Mouse (Mus musculus): Measurements from ENCODE around the gene Ppp1r9a.
"Not testable (repeated sequence)": the region's sequence is repeated elsewhere in the genome, so short reads cannot be mapped to it uniquely, and the experiment has no call there.

Ppp1r9a gene

GRCm38 (mm10) chr6:4902674-4903324, at the start of gene Ppp1r9a:
Gene Ppp1r9a (plus strand): TSS chr6:4902917.
- DNase-seq (ENCODE audit: inconsistent ontology term), result peak; percentile 80

- no peak for DNase-seq (ENCODE audit: inconsistent ontology term)
Observed at GRCm38 (mm10) chr6:4855236-4855635, 47.5 kb upstream of the Ppp1r9a start.

GRCm38 (mm10) chr6:4856919-4857318, 45.8 kb upstream of the Ppp1r9a start:
- no peak for DNase-seq (ENCODE audit: inconsistent ontology term)

- DNase-seq (ENCODE audit: inconsistent ontology term), result no peak
Observed at GRCm38 (mm10) chr6:4884316-4884715, 18.4 kb upstream of the Ppp1r9a start.

DNA sequence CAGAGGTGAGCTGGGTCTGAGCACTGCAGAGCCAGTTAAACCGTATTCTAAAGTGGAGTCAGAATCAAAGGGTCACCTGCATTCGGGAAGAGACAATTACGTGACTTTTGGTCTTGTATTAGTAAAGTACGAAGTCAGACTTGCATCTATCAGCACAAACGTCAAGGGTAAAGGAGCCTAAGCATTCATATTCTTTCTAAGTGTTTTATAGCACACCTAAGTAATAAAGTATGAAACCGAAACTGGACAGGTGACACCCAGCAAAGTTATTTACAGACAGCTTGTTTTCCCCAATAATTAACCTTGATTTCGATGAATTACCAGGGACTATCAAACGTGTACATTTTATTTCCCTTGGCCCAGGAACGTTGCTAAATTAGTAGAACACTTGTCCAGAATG, 13.2 kb upstream of the Ppp1r9a start:
- DNase-seq (ENCODE audit: inconsistent ontology term), result no peak

DNA sequence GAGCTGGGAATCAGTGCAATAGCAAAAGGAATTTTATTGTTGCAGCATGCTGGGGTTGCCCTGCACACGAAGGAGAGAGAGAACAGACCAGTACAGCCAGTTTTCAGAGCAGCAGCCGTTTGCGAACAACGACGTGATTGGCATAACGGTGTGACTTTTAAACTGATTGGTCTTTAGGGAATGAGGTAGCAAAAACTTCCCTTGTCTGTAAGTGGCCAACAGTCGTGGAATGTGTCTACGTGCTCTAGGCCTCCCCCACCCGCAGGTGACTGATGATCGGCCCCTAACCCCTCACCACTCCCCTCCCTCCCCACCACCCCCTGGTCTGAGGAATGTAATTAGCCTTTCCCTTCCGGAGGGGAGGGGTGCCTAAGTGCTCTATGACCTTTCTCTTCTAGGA, 10.3 kb upstream of the Ppp1r9a start:
- DNase-seq (ENCODE audit: inconsistent ontology term), result no peak

DNA sequence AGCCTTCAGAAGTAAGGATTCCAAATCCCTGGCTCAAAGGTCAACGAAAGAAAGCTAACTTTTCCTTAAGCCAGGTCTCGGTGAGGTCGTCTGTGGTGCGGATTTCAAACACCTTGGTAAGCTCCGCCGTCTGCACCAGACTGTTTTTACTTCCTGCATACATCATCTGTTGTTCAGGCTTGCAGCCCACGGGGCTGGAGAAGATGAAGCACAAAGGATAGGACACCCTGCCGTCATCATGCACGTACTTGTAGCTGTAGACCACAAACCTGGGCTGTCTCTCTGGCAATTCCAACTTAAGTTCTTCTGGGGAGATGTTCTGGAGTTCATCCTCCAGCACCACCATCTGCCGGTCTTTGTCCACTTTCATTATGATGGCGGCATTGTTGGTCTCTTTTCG, 9.4 kb upstream of the Ppp1r9a start:
- DNase-seq (ENCODE audit: inconsistent ontology term), result not testable (repeated sequence)

GRCm38 (mm10) chr6:4899906-4900305, 2.8 kb upstream of the Ppp1r9a start:
- DNase-seq (ENCODE audit: inconsistent ontology term), result no peak

GRCm38 (mm10) chr6:4903325-4904054, 773 bp downstream of the Ppp1r9a start:
- peak; percentile 61 for DNase-seq (ENCODE audit: inconsistent ontology term)

GRCm38 (mm10) chr6:4904055-4904450, 1.3 kb downstream of the Ppp1r9a start:
- peak; percentile 42 for DNase-seq (ENCODE audit: inconsistent ontology term)

- DNase-seq (ENCODE audit: inconsistent ontology term), result no peak
Observed at GRCm38 (mm10) chr6:4910042-4910634, 7.4 kb downstream of the Ppp1r9a start.

DNA sequence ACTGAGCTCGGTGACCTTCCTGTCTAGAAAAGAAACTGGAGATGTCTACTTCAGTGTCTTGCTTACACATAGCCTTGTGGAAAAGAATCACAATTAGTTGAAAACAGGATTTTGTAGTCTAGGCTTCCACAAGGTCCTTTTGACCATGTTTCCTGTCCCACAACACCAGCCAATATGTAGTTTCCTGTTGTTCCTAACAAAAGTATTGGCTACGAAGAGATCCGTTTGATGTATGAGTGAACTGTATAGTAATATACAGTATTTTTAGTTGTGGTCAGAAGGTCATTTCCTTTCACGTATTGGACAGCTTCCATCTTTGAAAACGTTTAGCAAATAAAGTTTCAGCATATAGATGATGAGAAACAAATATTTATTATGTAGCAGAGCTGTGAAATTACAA, 15.8 kb downstream of the Ppp1r9a start:
- DNase-seq (ENCODE audit: inconsistent ontology term), result no peak

DNA sequence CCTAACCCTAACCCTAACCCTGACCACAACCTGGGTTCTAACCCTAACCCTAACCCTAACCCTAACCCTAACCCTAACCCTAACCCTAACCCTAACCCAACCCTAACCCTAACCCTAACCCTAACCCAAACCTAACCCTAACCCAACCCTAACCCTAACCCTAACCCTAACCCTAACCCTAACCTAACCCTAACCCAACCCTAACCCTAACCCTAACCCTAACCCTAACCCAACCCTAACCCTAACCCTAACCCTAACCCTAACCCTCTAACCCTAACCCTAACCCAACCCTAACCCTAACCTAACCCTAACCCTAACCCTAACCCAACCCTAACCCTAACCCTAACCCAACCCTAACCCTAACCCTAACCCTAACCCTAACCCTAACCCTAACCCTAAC, 21.1 kb downstream of the Ppp1r9a start:
- not testable (repeated sequence) for DNase-seq (ENCODE audit: inconsistent ontology term)

- no peak for DNase-seq (ENCODE audit: inconsistent ontology term)
Observed at GRCm38 (mm10) chr6:4925966-4926687, 23.4 kb downstream of the Ppp1r9a start.

GRCm38 (mm10) chr6:4930321-4930720, 27.6 kb downstream of the Ppp1r9a start:
- no peak for DNase-seq (ENCODE audit: inconsistent ontology term)

DNA sequence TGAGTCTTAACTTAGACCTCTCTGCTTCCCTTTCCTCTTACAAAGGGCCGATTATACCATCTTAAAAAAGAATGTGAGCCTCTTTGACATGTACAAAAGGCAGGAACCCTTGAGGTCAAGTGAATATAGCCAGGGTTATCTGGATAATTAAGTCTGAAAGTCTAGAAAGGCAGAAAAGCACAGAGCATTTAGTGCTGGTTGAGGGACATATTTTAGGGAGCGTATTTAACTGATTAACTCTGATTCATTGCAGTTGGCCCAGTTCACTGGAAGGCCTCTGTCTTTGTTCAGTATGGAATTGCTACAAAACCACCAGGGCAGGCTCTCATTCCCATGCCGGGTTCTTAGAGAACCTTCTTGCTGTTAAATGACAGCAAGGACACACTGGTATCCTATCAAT, 36.2 kb downstream of the Ppp1r9a start:
- DNase-seq (ENCODE audit: inconsistent ontology term), result peak; percentile 72

GRCm38 (mm10) chr6:4940086-4940485, 37.4 kb downstream of the Ppp1r9a start:
- DNase-seq (ENCODE audit: inconsistent ontology term), result no peak

DNA sequence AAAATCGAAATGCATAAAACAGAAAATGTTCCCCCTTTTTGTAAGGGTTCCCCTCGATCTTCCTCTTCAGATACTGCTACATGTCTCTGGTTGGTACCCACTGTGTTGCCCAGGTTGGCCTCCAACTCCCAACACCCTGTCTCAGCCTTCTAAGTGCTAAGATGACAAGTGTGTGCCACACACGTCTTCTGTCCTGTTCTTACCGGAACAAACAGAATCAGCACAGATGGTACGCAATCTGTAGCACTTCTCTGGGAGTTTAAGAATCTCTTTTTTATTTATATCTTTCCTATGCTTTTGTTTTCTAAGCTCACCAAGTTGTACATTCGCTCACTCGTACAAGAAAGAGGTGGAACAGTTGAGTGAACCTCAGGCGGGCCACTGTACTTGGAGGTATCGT, 37.9 kb downstream of the Ppp1r9a start:
- DNase-seq (ENCODE audit: inconsistent ontology term), result no peak

GRCm38 (mm10) chr6:4943821-4944220, 41.1 kb downstream of the Ppp1r9a start:
- no peak for DNase-seq (ENCODE audit: inconsistent ontology term)

GRCm38 (mm10) chr6:4948056-4948455, 45.3 kb downstream of the Ppp1r9a start:
- DNase-seq (ENCODE audit: inconsistent ontology term), result no peak

- no peak for DNase-seq (ENCODE audit: inconsistent ontology term)
Observed at GRCm38 (mm10) chr6:4949701-4950100, 47.0 kb downstream of the Ppp1r9a start.

- DNase-seq (ENCODE audit: inconsistent ontology term), result no peak
Observed at GRCm38 (mm10) chr6:4953028-4953719, 50.5 kb downstream of the Ppp1r9a start.
